Mouse (Mus musculus) bone marrow, adult 2 months (tissue): ENCODE results near the gene Plekhg1.

Experiments used
- CTCF ChIP-seq: fragments of 200-500 bp; IDR thresholded peaks from 2 replicates; pipeline ENCODE4 v1.5.1; 2011; ENCODE audit warnings: low read length, control low read depth; ENCODE audit not compliant: control insufficient read depth, insufficient read depth
- POLR2A ChIP-seq: fragments of 200-500 bp; IDR thresholded peaks from 2 replicates; pipeline ENCODE4 v1.6.1; 2011; ENCODE audit warnings: low read depth, mild to moderate bottlenecking, control low read depth, low read length, borderline replicate concordance; ENCODE audit not compliant: control insufficient read depth

DNA sequence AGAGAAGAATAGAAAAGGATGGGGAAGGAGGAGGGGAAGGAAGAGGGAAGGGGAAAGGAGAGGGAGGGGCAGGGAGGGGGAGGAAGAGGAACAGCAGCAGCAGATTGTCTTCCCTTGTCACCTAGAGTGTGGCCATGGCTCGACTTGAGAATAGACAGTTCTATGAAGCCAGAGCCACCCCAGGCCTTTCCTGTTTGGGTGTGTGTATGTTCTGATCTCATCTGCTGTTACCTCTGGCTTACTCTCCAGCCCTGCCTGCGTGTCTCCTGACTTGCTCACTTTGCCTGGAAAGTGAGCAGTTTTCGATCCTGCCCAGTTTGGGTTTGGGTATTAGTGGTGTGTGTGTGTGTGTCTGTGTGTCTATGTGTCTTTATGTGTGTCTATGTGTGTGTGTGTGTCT is 23.0 kb downstream of the Plekhg1 start:
- TF ChIP-seq CTCF: no peak
- TF ChIP-seq POLR2A: no peak
